Mouse (Mus musculus): Measurements from ENCODE around the gene Dlx4. TPM values are rescaled to one million over a fixed set of nuclear protein-coding genes. Genes with fewer than 3 reads are reported as not detected.

Gene Dlx4
- polyA plus RNA-seq, 1 experiment from 2014 or later: 0.15 TPM

DNA sequence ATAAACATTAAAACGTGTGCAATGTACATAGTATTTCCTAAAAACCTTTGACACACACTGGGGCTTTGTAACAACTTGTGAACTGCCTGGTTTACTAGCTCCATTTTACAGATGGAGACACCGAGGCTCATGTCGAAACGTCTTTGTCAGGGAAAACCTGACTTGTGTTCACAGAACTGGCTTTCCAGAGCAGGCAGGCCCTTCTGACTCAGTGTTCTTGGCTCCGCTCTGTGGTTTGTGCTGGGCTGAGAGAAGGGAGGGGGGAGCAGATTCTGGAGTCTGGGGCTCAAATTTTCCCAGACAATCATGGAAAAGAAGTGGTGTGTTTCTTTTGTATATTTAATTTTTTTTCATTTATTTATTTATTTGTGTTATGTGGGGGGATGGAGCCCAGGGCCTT lies 7.6 kb upstream of the Dlx4 start:
- WGBS: 81% methylated on average over 5 of the region's 5 CpGs
- H3K27me3 ChIP-seq (ENCODE audit: low read depth, poor library complexity, severe bottlenecking): peaks cover 91% of the 10 kb centered on the region
- H3K27ac ChIP-seq (replicated peaks): no peak overlapping the region
- no peaks in the 10 kb centered on the region for H3K36me3 ChIP-seq
- no peaks in the 10 kb centered on the region for H3K9me3 ChIP-seq (replicated peaks)
- H3K4me3 ChIP-seq: no peak overlapping the region
- H3K4me1 ChIP-seq: peaks cover 12% of the 10 kb centered on the region; the same call in 1 of the 2 replicates
- no peak for DNase-seq (ENCODE audit: low spot score)

- no peaks in the 10 kb centered on the region for H3K9me3 ChIP-seq (replicated peaks)
- H3K4me3 ChIP-seq: no peak overlapping the region
- no peak overlapping the region for H3K27ac ChIP-seq (replicated peaks)
- no peak for DNase-seq (ENCODE audit: low spot score)
- H3K4me1 ChIP-seq: peaks cover 12% of the 10 kb centered on the region; the same call in 1 of the 2 replicates
- H3K27me3 ChIP-seq (ENCODE audit: low read depth, poor library complexity, severe bottlenecking): peaks cover 91% of the 10 kb centered on the region
- no peaks in the 10 kb centered on the region for H3K36me3 ChIP-seq
- WGBS: 37% methylated on average over 5 of the region's 5 CpGs
Measured at GRCm38 (mm10) chr11:95153116-95153515, 7.1 kb upstream of the Dlx4 start.

GRCm38 (mm10) chr11:95150269-95151049 lies 4.4 kb upstream of the Dlx4 start:
- Histone ChIP-seq H3K27ac (replicated peaks) (no peak overlapping the region), H3K4me3 (no peak overlapping the region), H3K9me3 (replicated peaks) (no peaks in the 10 kb centered on the region), H3K27me3 (ENCODE audit: low read depth, poor library complexity, severe bottlenecking) (peaks cover 100% of the 10 kb centered on the region), H3K4me1 (peaks cover 21% of the 10 kb centered on the region), H3K36me3 (no peaks in the 10 kb centered on the region)
- 1% methylated on average over 33 of the region's 33 CpGs for WGBS
- DNase-seq (ENCODE audit: low spot score): peak; percentile 47

DNA sequence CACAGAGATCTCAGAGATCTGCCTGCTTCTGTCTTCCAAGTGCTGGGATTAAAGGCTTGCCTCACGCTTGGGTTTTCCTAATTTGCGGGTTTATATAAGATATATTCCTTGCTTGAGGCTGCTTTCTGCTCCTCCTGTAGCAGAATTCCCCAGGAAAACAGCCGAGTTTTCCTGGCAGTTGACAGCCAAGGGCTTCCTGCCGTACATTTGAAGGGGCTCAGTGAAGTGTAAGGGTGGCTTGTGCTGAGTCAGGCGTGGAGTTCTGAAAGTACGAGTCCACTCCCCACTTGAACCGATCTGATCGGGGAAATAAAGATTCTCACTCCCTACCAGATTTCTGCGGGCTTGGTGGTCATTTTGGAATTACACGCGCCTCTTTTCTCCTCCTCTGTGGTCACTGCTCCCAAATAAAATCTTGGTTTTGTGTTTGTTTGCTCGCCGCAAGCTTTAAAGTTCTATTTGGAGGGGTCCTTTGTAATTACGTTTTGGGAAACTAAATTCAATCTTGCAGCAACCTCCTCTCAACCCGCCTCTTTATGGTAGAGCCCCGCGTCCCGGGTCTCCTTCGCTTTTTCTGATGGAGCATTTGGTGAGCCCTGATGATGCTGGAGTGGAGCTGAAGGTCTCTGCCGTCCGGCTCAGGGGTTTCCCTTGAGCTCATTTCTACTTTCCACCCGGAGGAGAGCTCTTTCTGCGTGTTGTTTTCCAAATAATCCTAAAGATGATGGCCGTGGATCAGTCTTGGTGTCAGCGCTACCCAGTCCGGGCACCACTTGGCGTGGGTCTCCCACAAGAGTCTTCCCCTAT lies 3.6 kb upstream of the Dlx4 start:
- no peaks in the 10 kb centered on the region for H3K9me3 ChIP-seq (replicated peaks)
- peaks cover 100% of the 10 kb centered on the region for H3K27me3 ChIP-seq (ENCODE audit: low read depth, poor library complexity, severe bottlenecking)
- DNase-seq (ENCODE audit: low spot score): peak; percentile 50
- H3K36me3 ChIP-seq: no peaks in the 10 kb centered on the region
- peaks cover 28% of the 10 kb centered on the region for H3K4me1 ChIP-seq
- WGBS: 1% methylated on average over 27 of the region's 27 CpGs
- H3K27ac ChIP-seq (replicated peaks): no peak overlapping the region
- no peak overlapping the region for H3K4me3 ChIP-seq

DNA sequence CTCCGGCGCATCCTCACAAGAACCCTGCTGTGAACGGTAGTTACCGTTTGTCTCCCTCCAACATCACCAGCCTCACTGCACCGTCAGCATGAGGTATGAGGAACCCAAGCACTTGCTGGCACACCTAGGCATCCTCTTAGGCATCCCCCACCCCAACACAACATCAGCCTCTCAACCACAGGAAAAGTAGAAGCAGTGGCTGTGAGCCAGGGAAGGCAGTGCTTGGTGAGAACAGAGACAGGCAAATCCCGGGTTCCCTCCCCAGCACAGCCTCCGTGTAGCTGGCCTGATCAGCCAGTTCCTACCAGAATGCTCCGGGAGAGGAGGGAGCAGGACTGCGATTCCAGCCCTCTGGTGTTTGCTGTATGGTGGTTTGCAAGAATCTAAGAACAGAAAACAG lies 2.7 kb upstream of the Dlx4 start:
- no peak overlapping the region for H3K4me3 ChIP-seq
- WGBS: 1% methylated on average over 9 of the region's 9 CpGs
- peaks cover 28% of the 10 kb centered on the region for H3K4me1 ChIP-seq
- DNase-seq (ENCODE audit: low spot score): peak; percentile 45
- H3K36me3 ChIP-seq: no peaks in the 10 kb centered on the region
- no peak overlapping the region for H3K27ac ChIP-seq (replicated peaks)
- no peaks in the 10 kb centered on the region for H3K9me3 ChIP-seq (replicated peaks)
- H3K27me3 ChIP-seq (ENCODE audit: low read depth, poor library complexity, severe bottlenecking): peaks cover 100% of the 10 kb centered on the region

DNA sequence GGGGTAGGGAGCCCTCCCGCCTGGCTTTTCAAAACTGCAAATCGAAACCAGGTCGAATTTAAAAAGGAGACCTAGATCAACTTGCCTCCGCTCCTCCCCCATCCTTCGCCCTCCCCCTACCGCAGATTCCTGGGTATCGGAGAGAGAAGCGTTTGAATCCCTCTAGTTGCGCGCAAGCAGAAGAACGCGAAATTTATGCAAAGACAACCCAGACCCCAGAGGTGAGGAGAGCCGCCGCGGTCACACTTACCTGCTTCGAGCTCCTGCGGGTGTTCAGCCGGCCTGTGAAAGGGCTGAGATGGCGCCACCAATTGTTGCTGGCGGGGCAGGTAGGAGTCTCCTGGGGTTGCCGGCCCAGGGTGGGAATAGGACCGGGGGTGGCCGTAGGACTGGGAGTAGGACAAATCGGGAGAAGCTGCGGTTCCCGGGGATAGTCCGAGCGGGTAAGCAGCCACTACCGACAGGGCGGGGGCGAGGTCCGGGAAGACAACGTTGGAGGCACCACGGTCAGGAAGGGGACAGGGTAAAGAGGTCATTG lies 1.0 kb downstream of the Dlx4 start:
- no peaks in the 10 kb centered on the region for H3K36me3 ChIP-seq
- H3K27ac ChIP-seq (replicated peaks): no peak overlapping the region
- DNase-seq (ENCODE audit: low spot score): peak; percentile 50
- H3K27me3 ChIP-seq (ENCODE audit: low read depth, poor library complexity, severe bottlenecking): peaks cover 100% of the 10 kb centered on the region
- peak overlapping the region; percentile 55 for H3K4me3 ChIP-seq
- H3K9me3 ChIP-seq (replicated peaks): no peaks in the 10 kb centered on the region
- peaks cover 29% of the 10 kb centered on the region for H3K4me1 ChIP-seq
- under 1% methylated on average over 34 of the region's 34 CpGs for WGBS

GRCm38 (mm10) chr11:95144091-95144945 lies 1.7 kb downstream of the Dlx4 start:
- no peak overlapping the region for H3K27ac ChIP-seq (replicated peaks)
- H3K4me1 ChIP-seq: peaks cover 32% of the 10 kb centered on the region
- H3K27me3 ChIP-seq (ENCODE audit: low read depth, poor library complexity, severe bottlenecking): peaks cover 100% of the 10 kb centered on the region
- no peaks in the 10 kb centered on the region for H3K9me3 ChIP-seq (replicated peaks)
- H3K4me3 ChIP-seq: peak overlapping the region; percentile 55
- 8% methylated on average over 9 of the region's 9 CpGs for WGBS
- H3K36me3 ChIP-seq: no peaks in the 10 kb centered on the region
- DNase-seq (ENCODE audit: low spot score): no peak

DNA sequence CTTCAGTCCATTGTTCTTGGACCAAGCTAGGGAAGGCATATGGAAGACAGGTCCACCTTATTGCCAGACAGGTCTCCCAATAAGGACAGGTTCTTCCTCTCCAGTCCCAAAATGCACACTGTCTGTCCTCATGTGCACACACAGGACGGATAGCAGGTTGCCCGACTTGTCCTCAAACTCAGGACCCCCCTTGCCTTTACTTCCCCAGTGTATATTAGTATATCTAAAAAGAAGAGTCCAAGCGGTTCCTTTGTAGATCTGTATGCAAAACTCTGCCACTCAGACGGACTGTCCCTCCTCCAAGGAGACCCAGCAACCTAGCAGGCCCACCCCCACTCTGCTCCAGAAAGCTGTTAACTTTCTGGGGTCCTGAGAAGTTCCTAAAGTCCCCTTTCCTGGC lies 2.4 kb downstream of the Dlx4 start:
- no peak overlapping the region for H3K27ac ChIP-seq (replicated peaks)
- peaks cover 39% of the 10 kb centered on the region for H3K4me1 ChIP-seq
- H3K4me3 ChIP-seq: no peak overlapping the region
- 3% methylated on average over 4 of the region's 4 CpGs for WGBS
- H3K9me3 ChIP-seq (replicated peaks): no peaks in the 10 kb centered on the region
- no peaks in the 10 kb centered on the region for H3K36me3 ChIP-seq
- peaks cover 100% of the 10 kb centered on the region for H3K27me3 ChIP-seq (ENCODE audit: low read depth, poor library complexity, severe bottlenecking)
- DNase-seq (ENCODE audit: low spot score): no peak

DNA sequence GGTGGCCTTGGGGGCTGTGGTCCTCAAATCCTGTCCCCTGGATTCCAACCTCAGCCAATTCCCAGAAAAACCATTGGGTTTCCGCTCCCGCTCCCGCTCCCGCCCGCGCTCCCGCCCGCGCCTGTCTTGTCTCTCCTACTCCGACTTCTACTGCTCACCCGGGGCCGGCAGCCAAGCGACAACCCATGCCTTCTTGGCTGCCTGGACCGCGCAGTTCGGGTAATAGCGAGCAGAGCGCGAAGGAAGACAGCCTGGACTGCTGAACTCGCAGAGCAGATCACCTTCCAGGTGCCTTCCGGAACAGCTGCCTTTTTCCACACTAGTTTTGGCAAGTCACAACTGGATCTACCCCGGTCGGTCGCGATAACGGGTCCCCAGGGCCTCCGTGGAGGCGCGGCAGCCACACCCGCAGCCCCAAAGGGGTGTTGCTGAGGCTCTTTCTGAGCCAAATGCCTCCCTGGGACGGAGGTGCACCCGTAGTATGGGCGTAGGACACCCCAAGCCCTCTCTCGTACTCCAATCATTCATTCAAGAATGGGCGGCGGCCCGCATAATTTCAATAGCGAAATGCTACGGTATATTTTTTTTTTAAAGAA lies 3.0 kb downstream of the Dlx4 start:
- WGBS: 3% methylated on average over 39 of the region's 39 CpGs
- Histone ChIP-seq H3K4me1 (peaks cover 44% of the 10 kb centered on the region), H3K27ac (replicated peaks) (no peak overlapping the region), H3K4me3 (peak overlapping the region; percentile 26), H3K27me3 (ENCODE audit: low read depth, poor library complexity, severe bottlenecking) (peaks cover 100% of the 10 kb centered on the region), H3K36me3 (no peaks in the 10 kb centered on the region), H3K9me3 (replicated peaks) (no peaks in the 10 kb centered on the region)
- DNase-seq (ENCODE audit: low spot score): peak; percentile 66

DNA sequence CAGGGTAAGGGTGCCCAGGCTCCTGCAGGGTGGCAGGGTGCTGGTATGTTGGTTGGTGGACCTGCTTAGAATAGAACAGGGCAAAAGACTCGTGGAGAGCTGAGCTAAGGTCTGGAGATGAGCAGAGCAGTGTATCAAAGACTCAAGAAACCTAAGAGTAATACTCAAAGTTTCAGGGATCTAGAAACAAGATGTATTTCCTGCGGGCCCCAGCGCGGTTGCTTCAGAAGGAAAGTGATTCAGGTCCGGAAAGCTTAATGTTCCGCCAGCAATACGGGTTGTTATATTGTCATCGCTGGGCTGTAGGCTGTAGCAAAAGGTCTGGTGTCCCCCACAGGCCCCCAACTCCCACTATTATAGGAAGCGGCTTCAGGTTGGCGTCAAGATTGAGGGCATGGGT lies 3.8 kb downstream of the Dlx4 start:
- H3K36me3 ChIP-seq: no peaks in the 10 kb centered on the region
- H3K27me3 ChIP-seq (ENCODE audit: low read depth, poor library complexity, severe bottlenecking): peaks cover 100% of the 10 kb centered on the region
- no peak overlapping the region for H3K27ac ChIP-seq (replicated peaks)
- 11% methylated on average over 10 of the region's 10 CpGs for WGBS
- H3K4me3 ChIP-seq: no peak overlapping the region
- H3K9me3 ChIP-seq (replicated peaks): no peaks in the 10 kb centered on the region
- no peak for DNase-seq (ENCODE audit: low spot score)
- peaks cover 49% of the 10 kb centered on the region for H3K4me1 ChIP-seq

GRCm38 (mm10) chr11:95139871-95140270 lies 6.2 kb downstream of the Dlx4 start:
- Histone ChIP-seq H3K27ac (replicated peaks) (no peak overlapping the region), H3K4me3 (no peak overlapping the region), H3K27me3 (ENCODE audit: low read depth, poor library complexity, severe bottlenecking) (peaks cover 97% of the 10 kb centered on the region), H3K36me3 (no peaks in the 10 kb centered on the region), H3K4me1 (peaks cover 40% of the 10 kb centered on the region), H3K9me3 (replicated peaks) (no peaks in the 10 kb centered on the region)
- 55% methylated on average over 5 of the region's 5 CpGs for WGBS
- no peak for DNase-seq (ENCODE audit: low spot score)

DNA sequence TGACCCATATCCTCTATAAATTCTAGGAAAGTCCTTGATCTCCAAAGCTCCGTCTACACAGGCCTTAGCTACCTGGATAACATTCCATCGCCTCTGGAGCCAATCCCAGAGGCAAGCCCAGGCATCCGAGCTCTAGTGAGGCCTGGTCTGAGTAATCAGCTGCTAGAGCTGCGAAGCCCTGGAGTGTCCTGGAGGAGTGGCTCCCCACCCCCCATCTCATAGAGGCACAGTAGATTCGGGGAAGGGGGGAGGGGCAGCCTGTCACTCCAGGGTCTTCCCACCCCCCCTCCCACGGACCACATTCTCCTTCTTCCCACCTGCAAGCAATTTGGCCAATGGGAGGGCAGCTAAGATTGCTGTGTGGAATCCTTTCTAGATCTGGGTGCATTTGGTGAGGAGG lies 8.8 kb downstream of the Dlx4 start:
- H3K9me3 ChIP-seq (replicated peaks): no peaks in the 10 kb centered on the region
- H3K27ac ChIP-seq (replicated peaks): no peak overlapping the region
- H3K27me3 ChIP-seq (ENCODE audit: low read depth, poor library complexity, severe bottlenecking): peaks cover 77% of the 10 kb centered on the region
- H3K4me1 ChIP-seq: peaks cover 28% of the 10 kb centered on the region
- H3K36me3 ChIP-seq: no peaks in the 10 kb centered on the region
- DNase-seq (ENCODE audit: low spot score): no peak
- WGBS: 16% methylated on average over 6 of the region's 6 CpGs
- H3K4me3 ChIP-seq: no peak overlapping the region

Data from midbrain, embryonic 10.5 days (tissue).